Mouse (Mus musculus): ENCODE data around the gene Tarsl2.

Tarsl2 gene

DNA sequence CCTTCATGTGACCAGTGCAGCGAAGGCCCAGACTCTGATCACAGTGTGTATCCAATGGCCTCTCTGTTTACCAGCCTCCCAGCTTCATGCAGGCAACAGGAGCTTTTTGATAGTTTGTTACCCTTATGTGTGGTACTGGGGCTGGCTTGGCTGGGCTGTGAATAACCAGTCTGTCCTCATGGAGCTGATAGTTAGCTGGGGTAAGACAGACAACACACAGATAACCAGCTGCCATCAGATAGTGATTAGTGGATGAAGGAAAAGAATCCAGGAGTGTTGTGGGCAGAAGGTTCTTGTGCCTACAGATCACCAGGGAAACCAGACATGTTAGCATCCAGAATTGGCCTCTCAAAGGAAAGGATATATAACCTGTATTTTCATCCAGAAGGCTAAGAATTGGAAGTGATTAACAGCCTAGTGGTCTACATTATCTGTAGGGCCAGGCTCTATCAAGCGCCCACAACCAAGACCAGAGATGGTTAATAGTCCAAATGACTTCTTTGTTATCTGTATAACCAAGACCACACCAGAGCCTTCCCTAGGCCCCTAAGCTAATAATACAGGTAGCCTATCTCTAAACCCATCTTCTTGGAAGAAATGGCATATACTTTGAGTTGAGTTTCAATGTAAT lies 12.9 kb downstream of the Tarsl2 start:
- DNase-seq, result no peak

DNA sequence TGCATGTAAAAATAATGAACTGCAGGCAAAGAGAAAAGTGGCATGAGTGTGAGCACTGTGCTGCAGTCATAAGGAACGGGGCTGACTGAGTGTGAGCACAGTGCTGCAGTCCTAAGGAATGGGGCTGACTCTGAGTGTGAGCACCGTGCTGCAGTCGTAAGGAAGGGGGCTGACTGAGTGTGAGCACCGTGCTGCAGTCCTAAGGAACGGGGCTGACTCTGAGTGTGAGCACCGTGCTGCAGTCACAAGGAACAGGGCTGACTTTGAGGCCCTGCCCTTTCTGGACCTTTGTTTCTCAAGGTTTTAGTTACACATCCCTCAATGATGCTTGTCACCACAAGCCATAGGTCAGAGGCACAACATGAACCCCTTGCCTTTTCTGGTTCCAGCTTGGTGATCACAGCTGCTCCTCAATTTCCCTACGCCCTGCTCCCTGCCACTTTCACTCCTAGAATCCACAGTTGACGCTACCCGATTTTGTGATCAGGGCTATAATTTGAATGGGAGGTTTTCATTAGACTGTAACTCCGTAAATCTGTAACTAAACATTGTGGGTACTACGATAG lies 18.6 kb downstream of the Tarsl2 start:
- no peak for DNase-seq

DNA sequence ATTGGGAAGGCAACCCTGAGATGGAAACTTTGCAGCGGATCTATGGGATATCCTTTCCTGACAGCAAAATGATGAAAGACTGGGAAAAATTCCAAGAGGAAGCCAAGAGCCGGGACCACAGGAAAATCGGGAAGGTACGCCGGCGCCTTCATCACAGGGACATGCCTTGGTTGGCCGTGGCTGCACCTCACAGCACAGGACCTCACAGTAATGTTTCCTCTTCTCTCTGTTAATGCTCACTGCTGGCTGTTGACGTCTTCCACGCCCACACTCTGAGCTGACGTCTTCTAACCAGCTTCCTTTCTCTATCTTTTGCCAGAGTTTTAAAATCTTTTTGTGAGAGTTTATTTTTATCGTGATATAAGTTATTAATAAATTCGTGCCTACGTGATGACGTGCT lies 19.2 kb downstream of the Tarsl2 start:
- DNase-seq, result peak; percentile 46 to 63

DNA sequence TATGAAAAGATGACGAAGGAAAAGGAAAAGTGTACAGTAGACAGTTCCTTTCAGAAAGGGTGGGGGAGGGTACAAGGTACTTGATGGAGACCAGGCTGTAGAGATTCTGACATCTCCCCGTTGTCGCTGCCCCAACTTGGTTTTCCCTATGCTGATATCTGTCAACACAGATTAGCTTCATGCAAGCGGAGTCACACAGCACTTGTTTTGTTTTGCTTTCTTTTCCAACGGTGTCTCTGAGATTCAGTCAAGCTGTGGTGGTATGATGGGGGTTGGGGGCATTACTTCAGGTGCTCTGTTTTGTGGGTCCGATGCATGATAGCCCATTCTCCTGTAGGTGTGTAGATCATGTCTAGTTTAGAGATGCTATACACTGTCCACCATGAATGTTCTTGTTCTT lies 22.8 kb downstream of the Tarsl2 start:
- no peak for DNase-seq

DNA sequence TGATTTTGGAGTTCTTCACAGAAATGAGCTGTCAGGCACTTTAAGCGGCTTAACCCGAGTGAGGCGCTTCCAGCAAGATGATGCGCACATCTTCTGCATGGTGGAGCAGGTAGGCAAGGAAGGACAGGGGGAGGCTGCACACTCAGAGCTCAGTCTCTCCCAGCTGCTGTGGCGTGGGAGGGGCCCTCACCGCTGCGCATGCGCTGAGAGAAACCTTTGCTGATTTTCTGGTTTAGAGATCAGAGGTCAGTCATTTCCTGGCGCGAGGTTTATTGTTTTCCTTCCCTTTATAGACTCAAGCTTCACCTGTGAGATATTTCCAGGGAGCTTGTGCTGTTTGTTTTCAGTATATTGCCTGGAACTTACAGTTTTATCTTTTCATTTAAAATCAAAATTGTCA lies 33.4 kb downstream of the Tarsl2 start:
- peak; percentile 13 to 37 for DNase-seq

DNA sequence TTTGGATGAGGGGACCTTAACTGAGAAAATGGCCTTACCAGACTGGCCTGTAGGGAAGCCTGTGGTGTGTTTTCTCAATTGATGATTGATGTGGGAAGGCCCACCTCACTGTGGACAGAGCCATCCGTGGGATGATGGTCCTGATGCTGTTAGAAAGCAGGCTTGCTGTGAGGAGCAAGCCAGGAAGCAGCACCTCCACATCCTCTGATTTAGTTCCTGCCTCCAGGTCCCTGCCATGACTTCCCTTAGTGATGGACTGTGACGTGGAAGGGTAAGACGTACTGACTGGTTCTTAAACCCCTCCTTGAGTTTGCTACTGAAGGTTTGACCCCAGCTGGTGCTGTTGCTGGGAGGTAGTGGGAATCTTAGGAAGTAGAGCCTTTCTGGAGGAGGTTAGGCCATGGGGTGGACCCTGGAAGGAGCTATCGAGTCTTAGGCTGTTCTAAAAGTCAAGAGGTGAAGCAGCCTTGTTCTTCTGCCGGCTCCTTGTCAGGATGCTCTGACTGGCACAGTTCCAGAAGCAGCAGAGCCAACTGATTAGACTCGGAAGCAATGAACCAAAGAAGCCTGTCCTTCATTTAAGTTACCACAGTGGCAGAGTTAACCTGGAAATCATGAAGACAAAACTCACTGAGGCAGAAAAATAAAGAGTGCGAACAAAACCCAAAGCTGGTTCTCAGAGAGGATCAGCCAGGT lies 34.4 kb downstream of the Tarsl2 start:
- peak in 1 of 2 experiments; percentile 21 for DNase-seq

DNA sequence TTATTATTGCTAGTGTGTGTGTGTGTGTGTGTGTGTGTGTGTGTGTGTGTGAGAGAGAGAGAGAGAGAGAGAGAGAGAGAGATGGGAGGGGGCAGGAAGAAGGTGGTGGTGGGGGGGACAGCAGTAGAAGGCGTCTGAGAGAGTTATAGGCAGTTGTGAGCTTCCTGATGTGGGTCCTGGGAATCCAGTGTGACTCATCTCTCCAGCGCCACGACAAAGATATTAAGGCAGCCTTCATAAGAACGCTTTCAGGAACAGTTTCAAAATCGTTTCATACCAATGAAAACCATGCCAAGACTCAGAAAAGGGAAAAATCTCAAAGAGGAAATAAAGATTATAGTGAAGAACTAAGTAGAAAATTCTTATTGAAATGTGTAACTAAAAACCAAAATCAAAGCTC lies 36.5 kb downstream of the Tarsl2 start:
- DNase-seq, result no peak

DNA sequence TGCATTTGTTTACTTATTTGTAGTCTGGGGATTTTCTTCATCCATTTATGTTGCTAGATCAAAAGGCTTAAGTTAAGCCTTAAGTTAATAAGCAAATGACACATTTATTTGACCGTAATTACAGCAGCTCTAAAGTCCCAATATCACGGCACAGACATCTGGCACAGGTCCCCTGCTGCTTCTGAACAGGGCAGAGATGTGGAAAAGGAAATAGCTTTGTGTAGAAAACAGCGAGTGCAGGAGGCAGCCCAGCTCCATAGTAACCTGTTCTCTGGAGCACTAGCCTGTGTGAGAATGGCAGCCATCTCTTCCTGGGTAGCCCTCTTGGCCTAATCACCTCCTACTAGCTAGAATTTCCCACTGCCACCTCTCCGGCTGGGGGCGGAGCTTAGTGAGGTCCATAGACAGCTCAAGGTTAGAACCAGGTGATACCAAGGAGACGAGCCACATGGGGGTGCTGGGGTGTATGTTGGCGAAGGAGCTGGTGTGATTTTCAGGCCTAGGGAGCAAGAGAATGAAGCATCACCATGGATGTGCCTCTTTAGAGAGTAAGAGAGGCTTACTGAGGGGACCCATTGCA lies 39.6 kb downstream of the Tarsl2 start:
- no peak for DNase-seq

DNA sequence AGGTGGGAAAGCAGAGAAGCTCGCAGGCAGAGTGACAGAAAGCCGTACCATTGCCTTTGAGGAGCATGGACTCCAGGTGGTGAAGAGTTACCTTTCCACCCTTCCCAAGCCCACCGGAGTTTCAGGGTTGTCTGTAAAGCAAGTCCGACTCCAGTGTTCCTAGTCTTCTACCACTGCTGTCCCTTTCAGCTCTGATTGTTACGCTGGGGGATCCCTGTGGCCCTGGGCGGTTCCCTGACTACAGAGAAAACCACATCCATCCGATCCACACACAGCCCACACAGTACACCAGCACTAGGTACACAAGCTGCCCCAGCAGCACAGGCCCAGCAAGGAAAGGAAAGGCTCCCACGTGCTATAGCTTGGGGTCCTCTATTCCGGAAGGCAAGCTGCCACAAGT lies 42.0 kb downstream of the Tarsl2 start:
- no peak for DNase-seq

DNA sequence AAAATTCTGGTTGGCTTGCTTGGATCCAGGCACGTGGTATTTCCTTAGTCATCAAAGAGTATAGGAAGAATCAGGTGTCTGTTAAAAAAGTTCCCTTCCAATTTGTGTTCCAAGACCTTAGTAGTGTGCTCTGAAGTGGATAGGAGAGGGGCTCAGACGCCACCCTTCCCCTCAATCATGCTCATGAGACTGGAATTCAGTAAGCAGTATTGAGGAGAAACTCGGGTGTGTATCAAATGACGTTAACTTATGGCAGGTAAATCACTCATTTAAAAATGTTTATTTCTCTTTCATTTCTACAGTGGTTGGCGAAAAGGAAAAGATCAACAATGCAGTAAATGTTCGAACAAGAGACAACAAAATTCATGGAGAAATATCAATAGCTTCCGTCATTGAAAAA lies 46.2 kb downstream of the Tarsl2 start, which contains the start of gene Tm2d3:
Gene Tm2d3, plus strand, starts transcription at position 301 of the 400 bp plus-strand sequence.
- no peak for DNase-seq

DNA sequence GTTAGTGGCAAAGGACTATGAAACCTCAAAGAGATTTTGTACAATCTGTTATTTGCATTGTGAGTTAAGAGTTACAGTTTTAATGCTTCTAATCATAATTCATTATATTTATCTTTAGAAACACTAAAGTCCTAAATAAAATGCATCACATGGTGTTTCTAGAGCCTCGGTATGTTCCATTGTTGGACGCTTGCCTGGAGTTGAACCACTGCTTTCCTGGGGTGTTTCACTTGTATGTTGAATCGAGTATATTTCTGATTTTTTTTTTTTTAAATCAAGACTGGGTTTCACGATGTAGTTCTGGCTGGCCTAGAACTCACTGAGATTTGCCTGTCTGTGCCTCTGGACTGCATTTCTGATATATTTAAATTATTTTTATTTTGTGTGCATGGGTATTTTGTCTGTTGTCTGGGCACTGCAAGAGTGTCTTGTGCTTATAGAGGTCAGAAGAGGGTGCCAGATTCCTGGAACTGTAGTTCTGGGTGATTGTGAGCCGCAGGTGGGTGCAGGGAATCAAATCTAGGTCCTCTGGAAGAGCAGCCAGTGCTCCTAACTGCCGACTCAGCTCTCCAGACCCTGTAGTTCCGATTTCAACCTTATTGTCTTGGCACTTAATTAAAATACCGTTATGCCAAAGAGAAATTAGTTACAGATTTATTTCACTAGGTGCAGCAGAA lies 47.4 kb downstream of the Tarsl2 start:
- no peak for DNase-seq

DNA sequence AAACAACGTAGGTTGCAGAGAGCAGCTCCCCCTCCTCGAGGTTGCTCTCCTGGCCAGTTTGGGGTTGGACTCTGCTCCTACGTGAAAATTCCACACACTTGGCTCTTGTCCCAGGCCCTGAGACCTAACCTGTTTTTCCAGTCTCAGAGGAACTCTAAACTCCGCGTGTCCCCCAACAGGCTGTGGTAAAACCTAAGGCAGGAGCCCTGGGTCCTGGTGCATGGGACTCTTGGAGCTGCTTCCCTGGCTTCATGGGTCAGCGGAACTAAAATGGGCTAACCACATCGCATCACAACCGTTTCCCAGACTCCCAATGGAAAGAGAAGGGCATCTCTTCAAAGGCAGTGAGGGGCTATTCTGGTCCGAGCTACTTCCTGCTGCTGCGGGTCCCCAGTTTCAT lies 48.2 kb downstream of the Tarsl2 start:
- peak; percentile 85 to 87 for DNase-seq

DNA sequence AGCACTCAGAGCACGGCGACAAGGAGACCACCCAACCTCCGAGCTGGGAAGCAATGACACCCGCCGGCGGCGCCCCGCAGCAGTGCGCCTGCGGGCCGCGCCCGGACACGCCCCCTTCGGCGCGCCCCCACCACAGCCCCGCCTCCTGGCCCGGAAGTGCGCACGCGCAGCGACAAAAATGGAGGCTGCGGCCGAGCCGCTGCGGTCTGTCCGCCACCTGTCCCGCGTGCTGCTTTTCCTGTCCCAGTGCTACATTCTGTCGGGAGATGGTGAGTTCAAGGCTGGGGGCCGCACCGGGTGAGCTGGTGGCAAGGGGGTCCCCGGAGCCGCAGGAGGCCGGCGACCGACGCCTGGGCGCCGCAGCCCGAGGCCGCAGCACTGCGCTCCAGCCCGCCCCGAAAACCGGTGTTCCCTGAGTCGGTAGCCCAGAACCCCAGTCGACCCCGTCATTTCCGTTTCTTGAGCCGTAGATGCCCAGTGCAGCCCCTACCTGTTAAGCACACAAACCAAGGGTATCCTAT lies 48.7 kb downstream of the Tarsl2 start:
- peak; percentile 85 to 89 for DNase-seq

DNA sequence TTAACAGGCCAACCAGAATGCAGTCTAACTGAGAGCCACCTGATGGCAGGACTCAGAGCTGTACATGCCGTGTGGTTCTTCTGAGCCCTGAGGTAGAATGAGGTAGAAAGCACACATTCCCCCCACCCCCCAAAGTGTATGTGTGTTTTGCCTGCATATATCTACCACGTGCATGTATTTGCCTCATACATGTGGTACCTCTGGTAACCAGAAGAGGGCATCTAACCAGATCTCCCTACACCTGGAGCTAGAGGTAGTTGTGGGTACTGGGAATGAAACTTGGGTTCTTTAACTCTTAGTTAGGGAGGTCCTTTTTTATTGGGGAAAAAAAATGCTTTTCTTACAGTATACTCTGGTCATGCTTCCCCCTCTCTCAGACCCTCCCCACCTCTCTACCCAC lies 51.8 kb downstream of the Tarsl2 start:
- peak in 1 of 2 experiments; percentile 24 for DNase-seq

DNA sequence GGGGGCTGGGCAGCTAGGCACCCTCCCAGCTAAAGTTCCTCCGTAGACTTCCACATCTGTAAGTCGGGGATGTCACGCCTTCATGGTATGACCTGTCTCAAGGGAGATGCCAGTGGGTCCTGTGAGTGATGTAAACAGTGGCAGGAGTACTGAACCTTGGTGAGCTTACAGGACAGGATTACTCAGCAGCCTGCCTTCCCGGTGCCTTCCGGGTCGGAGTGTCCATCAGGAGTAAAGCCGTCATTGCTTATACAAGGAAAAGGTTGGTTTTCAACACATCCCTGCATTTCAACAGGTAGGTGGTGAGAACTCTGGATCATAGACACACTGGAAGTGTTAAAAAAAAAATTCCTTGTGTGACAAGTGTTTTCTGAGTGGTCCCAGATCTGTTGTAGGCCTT lies 57.4 kb downstream of the Tarsl2 start:
- no peak for DNase-seq

DNA sequence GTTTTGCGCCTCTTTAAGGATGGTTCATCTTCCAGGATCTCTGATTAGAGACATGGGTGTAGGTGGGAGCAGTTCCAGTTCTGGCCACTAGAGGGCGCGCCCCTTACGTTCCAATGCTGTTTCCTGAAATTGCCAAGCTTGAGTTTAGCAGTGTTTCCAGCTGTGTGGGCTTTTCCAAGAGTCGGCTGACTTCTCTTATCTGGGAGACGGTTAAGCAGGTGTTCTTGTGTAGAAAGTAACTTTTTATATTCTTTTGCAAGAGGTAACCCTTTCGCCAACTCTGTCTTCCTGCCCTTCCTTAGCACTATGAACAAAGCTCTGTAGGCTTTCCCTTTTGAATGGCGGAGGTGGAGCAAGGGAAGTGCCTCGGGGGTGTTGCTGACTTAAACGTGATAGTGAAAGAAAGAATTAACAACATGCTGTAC lies 60.1 kb downstream of the Tarsl2 start:
- peak; percentile 73 to 86 for DNase-seq

DNA sequence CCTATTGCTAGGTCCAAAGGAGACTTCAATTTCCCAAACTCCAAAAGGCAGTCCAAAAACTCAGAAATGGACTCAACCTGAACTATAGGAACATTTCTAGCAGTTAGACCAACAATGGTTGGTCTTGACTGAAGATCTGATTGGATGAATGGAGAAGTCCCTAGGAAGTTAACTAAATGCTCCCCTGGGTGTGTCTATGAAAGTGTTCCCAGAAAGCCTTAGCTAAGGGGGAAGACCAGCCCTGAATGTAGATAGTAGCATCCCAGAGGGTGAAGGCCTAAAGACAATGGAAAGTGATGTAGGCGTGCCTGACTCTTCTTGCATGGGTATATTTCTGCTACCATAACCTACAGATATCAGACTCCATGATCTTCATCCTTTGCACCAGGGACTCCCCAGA lies 63.8 kb downstream of the Tarsl2 start:
- DNase-seq, result no peak

DNA sequence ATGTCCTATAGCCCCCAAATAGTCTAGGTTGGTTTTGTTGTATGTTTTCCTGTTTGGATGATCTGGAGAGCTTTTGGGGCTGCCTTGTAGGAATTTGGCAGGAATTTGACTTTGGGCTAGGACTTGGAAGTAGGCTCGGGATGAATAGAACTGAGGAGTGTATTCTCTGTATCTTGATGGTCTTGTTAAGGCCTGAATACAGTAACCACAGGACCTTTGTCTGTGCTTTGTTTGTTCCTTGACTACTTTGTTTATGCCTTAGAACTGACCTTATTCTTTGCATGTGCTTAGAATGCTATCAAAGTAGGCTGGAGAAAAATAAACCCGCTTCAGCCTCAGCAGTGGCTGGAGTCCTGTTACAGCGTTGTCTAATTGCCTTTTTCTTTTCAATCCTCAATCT lies 65.6 kb downstream of the Tarsl2 start:
- no peak for DNase-seq

DNA sequence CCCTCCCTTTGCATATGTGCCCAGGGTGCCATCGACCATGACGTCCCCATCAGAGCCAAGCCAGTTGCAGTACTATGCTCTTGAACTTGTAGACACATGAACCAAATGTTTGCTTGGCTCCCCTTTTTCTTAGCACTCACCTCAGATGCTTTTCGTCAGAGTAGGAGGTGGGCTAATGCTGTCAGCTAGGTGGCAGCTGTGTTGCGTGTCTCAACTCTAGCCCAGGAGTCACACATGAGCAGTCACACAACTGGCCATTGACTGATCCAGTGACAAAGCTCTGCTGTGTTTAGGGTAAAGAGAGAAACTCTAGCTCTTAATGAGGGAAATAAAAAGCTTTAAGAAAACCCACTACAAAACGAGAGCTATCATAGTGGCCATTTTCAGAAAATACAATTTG lies 69.1 kb downstream of the Tarsl2 start:
- DNase-seq, result no peak

DNA sequence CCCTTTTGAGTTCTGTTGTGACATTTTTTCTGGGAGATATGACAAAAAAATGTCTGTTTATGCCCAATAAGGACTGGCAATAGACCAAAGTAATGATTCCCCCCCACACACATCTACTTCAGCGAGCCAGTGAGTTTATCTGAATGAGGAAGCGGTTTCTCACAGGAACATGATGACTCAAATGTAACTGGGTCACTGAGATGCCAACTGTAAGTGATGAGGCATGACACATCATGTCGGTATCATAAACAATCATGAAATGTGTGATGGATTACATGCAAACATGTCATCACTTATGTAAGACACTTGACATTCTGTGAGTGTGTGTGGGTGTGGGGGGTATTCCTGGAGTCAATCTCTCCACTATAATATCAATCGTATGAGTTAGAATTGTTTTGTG lies 69.6 kb downstream of the Tarsl2 start:
- DNase-seq, result no peak

DNA sequence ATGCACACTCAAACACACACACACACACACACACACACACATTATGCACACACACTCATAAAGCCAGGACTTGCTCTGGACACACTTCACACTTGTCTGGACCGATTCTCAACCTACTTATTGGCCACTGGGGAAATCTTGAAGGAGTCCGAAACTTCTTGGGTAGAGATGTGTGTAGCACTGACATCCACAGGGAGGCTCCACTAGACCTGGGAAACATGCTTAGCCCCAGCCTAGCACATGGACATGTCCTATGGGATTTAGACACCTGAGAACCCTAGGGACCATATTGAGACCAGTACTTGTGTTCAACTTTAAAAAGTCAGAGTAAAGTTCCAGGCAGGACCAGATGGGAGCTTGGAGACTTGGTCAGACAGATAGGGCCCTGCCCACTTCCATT lies 89.3 kb downstream of the Tarsl2 start:
- DNase-seq, result no peak

DNA sequence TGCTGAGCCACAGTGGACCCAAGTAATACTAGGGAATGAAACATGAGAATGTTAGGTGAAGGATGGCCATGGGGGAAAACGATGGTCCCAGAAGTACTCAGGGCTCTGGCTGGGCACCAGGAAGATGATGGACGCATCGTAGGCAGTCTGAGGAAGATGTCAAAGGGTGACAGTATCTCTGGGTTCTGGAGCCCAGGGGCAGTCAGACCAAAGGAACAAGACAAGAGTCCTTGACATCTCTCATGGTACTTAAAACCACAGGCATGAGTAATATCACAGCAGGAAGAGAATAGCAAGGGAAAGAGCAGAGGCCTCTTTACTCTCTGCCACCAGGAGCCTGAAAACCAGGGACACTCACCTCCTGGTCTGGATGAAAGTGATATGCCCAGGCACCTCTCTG lies 90.6 kb downstream of the Tarsl2 start:
- DNase-seq, result no peak

Measured in kidney, postnatal 25 days (tissue).